In the genomic region with DNA sequence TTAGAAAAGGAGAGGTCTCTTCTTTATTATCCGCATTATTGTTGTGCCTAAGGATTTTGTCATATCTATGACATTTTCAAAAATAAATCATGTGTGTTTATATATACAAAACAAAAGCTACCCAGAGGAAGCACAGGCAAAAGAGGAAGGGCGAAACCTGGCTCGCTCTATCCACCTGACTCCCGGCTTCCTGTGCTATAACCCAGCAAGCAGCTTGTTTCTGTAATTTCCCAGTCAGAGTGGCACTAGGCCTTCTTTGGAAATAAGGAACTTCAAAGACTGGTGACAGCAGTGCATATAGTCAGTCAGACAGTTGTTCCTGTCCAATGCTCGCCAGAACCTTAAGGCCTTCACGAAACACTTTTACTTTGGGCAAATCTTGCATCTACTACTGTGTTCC, we compare ENCODE assay signal across 13 mouse cellular contexts. TPM values are rescaled to one million over a fixed set of nuclear protein-coding genes. Genes with fewer than 3 reads are reported as not detected.
DNase-seq lines count a peak whose midpoint lies in the region; ATAC-seq and TF ChIP-seq lines count a peak whose summit lies in the region.
"Had no signal": no experiment of that assay in that cellular context is flagged by ENCODE, and none has a peak within 500 bp of the region (broad histone marks: within the 10 kb centered on the region; RNA-seq: fewer than 3 reads in every experiment).

No protein-coding gene starts in this region.

- 77% methylated on average over 6 of the region's 6 CpGs for WGBS in heart, postnatal 0 days
- 76% methylated on average over 6 of the region's 6 CpGs for WGBS in kidney, embryonic 16.5 days
- 19% methylated on average over 6 of the region's 6 CpGs for WGBS in macrophage (ENCODE audit: missing documents)
- 91% methylated on average over 6 of the region's 6 CpGs for WGBS in forebrain, embryonic 16.5 days
- WGBS in midbrain, postnatal 0 days = 90% methylated on average over 6 of the region's 6 CpGs

- no peaks in the 10 kb centered on the region for H3K36me3 ChIP-seq in heart, postnatal 0 days (replicated peaks; ENCODE audit: control insufficient read depth, insufficient read depth, low read length)
- no peaks in the 10 kb centered on the region for H3K36me3 ChIP-seq in kidney, embryonic 16.5 days (ENCODE audit: insufficient read depth, low read length)
- H3K36me3 ChIP-seq in macrophage (ENCODE audit: inconsistent target) = no peaks in the 10 kb centered on the region; the same call in 1 of the 2 replicates
- no peaks in the 10 kb centered on the region for H3K36me3 ChIP-seq in forebrain, embryonic 16.5 days (ENCODE audit: control insufficient read depth, insufficient read depth)
- H3K36me3 ChIP-seq in midbrain, postnatal 0 days (ENCODE audit: insufficient read depth, low read length) = no peaks in the 10 kb centered on the region
- H3K36me3 ChIP-seq: forebrain, embryonic 15.5 days; G1E; limb, embryonic 12.5 days; midbrain, embryonic 15.5 days had no signal

- no peak for TF ChIP-seq CTCF in layer of hippocampus, adult 2 months (conservative IDR thresholded peaks at IDR 0.05)
- no peak for TF ChIP-seq CTCF in heart, postnatal 0 days (IDR thresholded peaks at IDR 0.05; ENCODE audit: low read depth)
- TF ChIP-seq CTCF in midbrain, postnatal 0 days (IDR thresholded peaks at IDR 0.05) = no peak

- H3K27me3 ChIP-seq in heart, postnatal 0 days (ENCODE audit: control insufficient read depth, insufficient read depth, low read length) = no peaks in the 10 kb centered on the region
- no peaks in the 10 kb centered on the region for H3K27me3 ChIP-seq in kidney, embryonic 16.5 days (ENCODE audit: insufficient read depth, low read length)
- H3K27me3 ChIP-seq in forebrain, embryonic 16.5 days (replicated peaks; ENCODE audit: control insufficient read depth, insufficient read depth, low read length) = no peaks in the 10 kb centered on the region; the same call in 1 of the 2 replicates
- H3K27me3 ChIP-seq in midbrain, postnatal 0 days (ENCODE audit: insufficient read depth, low read length) = no peaks in the 10 kb centered on the region
- H3K27me3 ChIP-seq: forebrain, embryonic 15.5 days; midbrain, embryonic 15.5 days had no signal

- no peak overlapping the region for H3K9ac ChIP-seq in heart, postnatal 0 days (replicated peaks; ENCODE audit: low read depth, low read length)
- no peak overlapping the region for H3K9ac ChIP-seq in kidney, embryonic 16.5 days (replicated peaks; ENCODE audit: low read length)
- no peak overlapping the region for H3K9ac ChIP-seq in forebrain, embryonic 16.5 days (replicated peaks; ENCODE audit: low read depth, low read length)
- no peak overlapping the region for H3K9ac ChIP-seq in midbrain, postnatal 0 days (replicated peaks; ENCODE audit: low read length, poor library complexity, severe bottlenecking)
- H3K9ac ChIP-seq: forebrain, embryonic 15.5 days; limb, embryonic 12.5 days; midbrain, embryonic 15.5 days had no signal

- no peak overlapping the region for H3K4me2 ChIP-seq in heart, postnatal 0 days (ENCODE audit: low read depth, low read length)
- H3K4me2 ChIP-seq in kidney, embryonic 16.5 days (replicated peaks; ENCODE audit: low read depth, low read length) = no peak overlapping the region
- H3K4me2 ChIP-seq in forebrain, embryonic 16.5 days (ENCODE audit: low read length) = no peak overlapping the region
- H3K4me2 ChIP-seq in midbrain, postnatal 0 days (ENCODE audit: low read depth, low read length, poor library complexity, severe bottlenecking) = no peak overlapping the region
- H3K4me2 ChIP-seq: forebrain, embryonic 15.5 days; limb, embryonic 12.5 days; midbrain, embryonic 15.5 days had no signal

- TF ChIP-seq EP300 in heart, postnatal 0 days (IDR thresholded peaks at IDR 0.05; ENCODE audit: low read depth) = no peak

- H3K79me2 ChIP-seq in macrophage (ENCODE audit: inconsistent target) = peaks cover 35% of the 10 kb centered on the region

- H3K27ac ChIP-seq in layer of hippocampus, adult 2 months = peak overlapping the region; percentile 64
- peak overlapping the region; percentile 16 for H3K27ac ChIP-seq in heart, postnatal 0 days (ENCODE audit: low read depth)
- H3K27ac ChIP-seq in kidney, embryonic 16.5 days (ENCODE audit: low read length) = no peak overlapping the region
- H3K27ac ChIP-seq in macrophage = peak overlapping the region; percentile 27; the same call in 1 of the 2 replicates
- no peak overlapping the region for H3K27ac ChIP-seq in forebrain, embryonic 16.5 days (ENCODE audit: low read length)
- H3K27ac ChIP-seq in midbrain, postnatal 0 days (ENCODE audit: low read depth, low read length) = no peak overlapping the region
- H3K27ac ChIP-seq: forebrain, embryonic 15.5 days; limb, embryonic 12.5 days; midbrain, embryonic 15.5 days had no signal

- ATAC-seq in heart, postnatal 0 days (ENCODE audit: insufficient read depth, low read depth) = no peak
- ATAC-seq in kidney, embryonic 16.5 days (ENCODE audit: low FRiP score, low TSS enrichment) = 0 out of 2 replicates have a peak, but pooled peaks have one; percentile 23
- no peak for ATAC-seq in forebrain, embryonic 16.5 days
- no peak for ATAC-seq in midbrain, postnatal 0 days (ENCODE audit: low FRiP score)
- ATAC-seq: forebrain, embryonic 15.5 days; midbrain, embryonic 15.5 days had no signal

- no peaks in the 10 kb centered on the region for H3K4me1 ChIP-seq in heart, postnatal 0 days (ENCODE audit: control insufficient read depth, insufficient read depth)
- 0 out of 2 replicates have a peak, but pooled peaks cover 3% of the 10 kb centered on the region for H3K4me1 ChIP-seq in kidney, embryonic 16.5 days (ENCODE audit: insufficient read depth, low read length)
- peaks cover under 1% of the 10 kb centered on the region for H3K4me1 ChIP-seq in forebrain, embryonic 16.5 days (replicated peaks; ENCODE audit: control insufficient read depth, insufficient read depth, low read length)
- no peaks in the 10 kb centered on the region for H3K4me1 ChIP-seq in midbrain, postnatal 0 days (ENCODE audit: insufficient read depth, low read length)
- H3K4me1 ChIP-seq: limb, embryonic 12.5 days had no signal

- no peak overlapping the region for H3K4me3 ChIP-seq in layer of hippocampus, adult 2 months
- no peak overlapping the region for H3K4me3 ChIP-seq in heart, postnatal 0 days (ENCODE audit: low read depth, low read length)
- H3K4me3 ChIP-seq in kidney, embryonic 16.5 days (ENCODE audit: low read length) = no peak overlapping the region
- H3K4me3 ChIP-seq in macrophage (ENCODE audit: inconsistent target) = no peak overlapping the region
- H3K4me3 ChIP-seq in forebrain, embryonic 16.5 days (replicated peaks; ENCODE audit: low read length) = no peak overlapping the region
- no peak overlapping the region for H3K4me3 ChIP-seq in midbrain, postnatal 0 days (ENCODE audit: low read depth, low read length)
- H3K4me3 ChIP-seq: forebrain, embryonic 15.5 days; limb, embryonic 12.5 days; midbrain, embryonic 15.5 days had no signal

- DNase-seq in layer of hippocampus, adult 2 months (ENCODE audit: low spot score in 2 of 2) = no peak
- DNase-seq in layer of hippocampus, postnatal 14 days (ENCODE audit: low spot score in 2 of 2) = no peak
- DNase-seq in heart, postnatal 0 days (ENCODE audit: low spot score) = no peak
- no peak for DNase-seq in midbrain, postnatal 0 days (ENCODE audit: low spot score)
- no peak for DNase-seq in embryo, embryonic 10 days (ENCODE audit: low spot score)
- DNase-seq: cerebellum, adult 9-11 months had no signal

- no peaks in the 10 kb centered on the region for H3K9me3 ChIP-seq in heart, postnatal 0 days (replicated peaks; ENCODE audit: control insufficient read depth, low read length)
- H3K9me3 ChIP-seq in kidney, embryonic 16.5 days (ENCODE audit: low read length) = no peaks in the 10 kb centered on the region
- H3K9me3 ChIP-seq in forebrain, embryonic 16.5 days (ENCODE audit: control insufficient read depth, low read length) = no peaks in the 10 kb centered on the region
- H3K9me3 ChIP-seq in midbrain, postnatal 0 days (ENCODE audit: low read length) = no peaks in the 10 kb centered on the region
- H3K9me3 ChIP-seq: forebrain, embryonic 15.5 days; limb, embryonic 12.5 days; midbrain, embryonic 15.5 days had no signal

RNA-seq across cellular contexts. Expression of gene Kctd12, which starts 6.6 kb away (rescaled TPM):
- total RNA-seq in layer of hippocampus, adult 2 months (2021) = 100 to 1,000 TPM; 120 to 123 TPM
- total RNA-seq in layer of hippocampus, postnatal 14 days (2021) = 100 to 1,000 TPM; 101 to 112 TPM
- total RNA-seq in heart, postnatal 0 days (2014; rRNA removed; ENCODE audit: low replicate concordance) = 28.2 and 32.3 TPM in 2 replicates
- polyA plus RNA-seq in heart, postnatal 0 days (2015; fragmentation: Nextera tagmentation; extraction: Ambion mirVana) = 4.6 and 6.4 TPM in 2 replicates
- polyA plus RNA-seq in kidney, embryonic 16.5 days (2015; fragmentation: Nextera tagmentation; extraction: Ambion mirVana) = 8.9 and 9.0 TPM in 2 replicates
- total RNA-seq in macrophage (2018; cell fraction: chromatin; rRNA removed) = 1,000 to 10,000 TPM in 3 of 26 experiments, 100 to 1,000 TPM in 21, 10 to 100 TPM in 2; 91.3 to 2,709 (median 319) TPM
- total RNA-seq in macrophage (2018; cell fraction: cytosol; rRNA removed) = 1,000 to 10,000 TPM in 5 of 26 experiments, 100 to 1,000 TPM in 21; 179 to 1,886 (median 305) TPM
- 1,000 to 10,000 TPM in 8 of 26 experiments, 100 to 1,000 TPM in 18; 196 to 3,512 (median 542) TPM for total RNA-seq in macrophage (2018; cell fraction: nucleus; rRNA removed)
- polyA plus RNA-seq in macrophage (2018) = 84.3 to 203 TPM (median 151 TPM) in 3 replicates
- 17.5 and 24.9 TPM in 2 replicates for polyA plus RNA-seq in forebrain, embryonic 16.5 days (2015; fragmentation: Nextera tagmentation; extraction: Ambion mirVana)
- 125 and 145 TPM in 2 replicates for total RNA-seq in midbrain, postnatal 0 days (2014; rRNA removed)
- polyA plus RNA-seq in midbrain, postnatal 0 days (2015; fragmentation: Nextera tagmentation; extraction: Ambion mirVana) = 11.4 and 13.0 TPM in 2 replicates

Comparison
In these comparisons a context has a peak if more than half of its experiments do, and no peak if none do; other contexts are left out.
1. H3K27ac ChIP-seq: peak in layer of hippocampus, adult 2 months (single experiment), heart, postnatal 0 days (single experiment) and macrophage (single experiment); none in kidney, embryonic 16.5 days (single experiment), forebrain, embryonic 16.5 days (single experiment) and midbrain, postnatal 0 days (single experiment).